Mouse (Mus musculus) stomach, embryonic 16.5 days (tissue): Measurements from ENCODE around the gene Scamp5. TPM values are rescaled to one million over a fixed set of nuclear protein-coding genes. Genes with fewer than 3 reads are reported as not detected.

Experiments
- ATAC-seq: fragments of 200-750 bp; cut with Nextera tagmentation; 2 replicates; pipeline ENCODE4 v1.8.0; 2017; ENCODE audit warnings: moderate number of reproducible peaks, moderate TSS enrichment; ENCODE audit not compliant: insufficient read depth, low FRiP score
- H3K27ac ChIP-seq: fragments of 300-500 bp; sonication (generic); 2 replicates; pipeline ENCODE4 v1.5.1; 2014; ENCODE audit warnings: low read length
- H3K27me3 ChIP-seq: fragments of 300-500 bp; sonication (generic); 2 replicates; pipeline ENCODE4 v1.6.1; 2014; ENCODE audit warnings: low read length, control low read depth, mixed read lengths; ENCODE audit not compliant: control insufficient read depth, insufficient read depth
- H3K36me3 ChIP-seq: fragments of 300-500 bp; sonication (generic); 2 replicates; pipeline ENCODE4 v1.6.1; 2014; ENCODE audit warnings: low read length; ENCODE audit not compliant: control insufficient read depth, insufficient read depth
- H3K4me1 ChIP-seq: fragments of 300-500 bp; sonication (generic); 2 replicates; pipeline ENCODE4 v1.6.1; 2014; ENCODE audit warnings: low read length, control low read depth, mixed read lengths; ENCODE audit not compliant: control insufficient read depth, insufficient read depth
- H3K4me2 ChIP-seq: fragments of 300-500 bp; sonication (generic); 2 replicates; pipeline ENCODE4 v1.6.1; 2014; ENCODE audit warnings: low read depth, low read length, mixed read lengths
- H3K4me3 ChIP-seq: fragments of 300-500 bp; sonication (generic); replicated peaks from 2 replicates; pipeline ENCODE4 v1.5.1; 2014; ENCODE audit warnings: mild to moderate bottlenecking, low read length
- H3K9ac ChIP-seq: fragments of 300-500 bp; sonication (generic); 2 replicates; pipeline ENCODE4 v1.6.1; 2014; ENCODE audit warnings: low read length
- H3K9me3 ChIP-seq: fragments of 300-500 bp; sonication (generic); replicated peaks from 2 replicates; pipeline ENCODE4 v1.6.1; 2016; ENCODE audit warnings: low read length, control low read depth; ENCODE audit not compliant: control insufficient read depth
- WGBS: fragments of 180-500 bp; shearing (Covaris S2); extraction: QIAGEN DNeasy Blood & Tissue Kit; methylation state at CpG from one replicate; pipeline ENCODE4 v1.1.7; 2014; 5-methylcytosine and 5-hydroxymethylcytosine counted together
- polyA plus RNA-seq: library from polyadenylated mRNA; unstranded; fragments of >200 nt; fragmentation: Nextera tagmentation; extraction: Ambion mirVana; gene quantifications from 2 replicates; pipeline ENCODE4 v1.2.1, GENCODE M21; 2015

Scamp5 gene
- 28.5 and 31.0 TPM in 2 replicates for polyA plus RNA-seq

- Histone ChIP-seq H3K36me3 (no peaks in the 10 kb centered on the region), H3K9ac (peak within 1 kb of the TSS; percentile 83), H3K4me3 (peak within 1 kb of the TSS; percentile 75), H3K4me2 (peak within 1 kb of the TSS; percentile 89), H3K27me3 (no peaks in the 10 kb centered on the region), H3K4me1 (peaks cover 8% of the 10 kb centered on the region; the same call in 1 of the 2 replicates), H3K27ac (peak within 1 kb of the TSS; percentile 69), H3K9me3 (no peaks in the 10 kb centered on the region)
- WGBS, result 2% methylated on average over 48 of the region's 48 CpGs
- ATAC-seq, result peak; percentile 91
Measured at GRCm38 (mm10) chr9:57467896-57468549, at the start of gene Scamp5. Gene Scamp5 (minus strand): TSS chr9:57468060.

- no peak for ATAC-seq
- H3K4me3 ChIP-seq, result no peak overlapping the region
Measured at GRCm38 (mm10) chr9:57517113-57517512, 49.3 kb upstream of the Scamp5 start.

DNA sequence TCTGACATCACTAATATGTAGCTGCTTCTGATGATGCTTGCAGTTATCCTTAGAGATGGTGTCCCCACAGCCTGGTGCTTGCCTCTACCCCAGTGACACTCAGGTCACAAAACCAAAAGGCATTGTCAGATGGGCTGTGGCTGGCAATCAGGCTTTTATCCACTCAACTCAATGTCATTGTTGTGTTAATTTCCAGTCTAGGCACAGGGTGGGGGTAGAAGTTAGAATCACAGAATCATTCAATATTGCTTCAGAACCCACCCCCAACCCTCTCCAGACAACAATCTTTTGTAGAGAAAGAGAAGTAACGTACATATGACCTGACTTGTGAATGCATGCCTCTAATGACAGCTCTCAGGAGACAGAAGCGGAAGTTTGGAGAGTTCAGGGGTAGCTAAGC, 42.7 kb upstream of the Scamp5 start:
- H3K9ac ChIP-seq, result no peak overlapping the region
- no peak for ATAC-seq
- no peaks in the 10 kb centered on the region for H3K9me3 ChIP-seq
- no peak overlapping the region for H3K27ac ChIP-seq
- 77% methylated on average over 2 of the region's 2 CpGs for WGBS
- no peaks in the 10 kb centered on the region for H3K36me3 ChIP-seq
- H3K4me1 ChIP-seq, result no peaks in the 10 kb centered on the region
- no peak overlapping the region for H3K4me2 ChIP-seq
- no peak overlapping the region for H3K4me3 ChIP-seq
- H3K27me3 ChIP-seq, result peaks cover 6% of the 10 kb centered on the region

More at GRCm38 (mm10) chr9:57517113-57517512, 49.3 kb upstream of the Scamp5 start:
- H3K9ac ChIP-seq, result no peak overlapping the region
- H3K9me3 ChIP-seq, result no peaks in the 10 kb centered on the region
- H3K4me1 ChIP-seq, result peaks cover 2% of the 10 kb centered on the region
- 11% methylated on average over 3 of the region's 3 CpGs for WGBS
- no peak overlapping the region for H3K4me2 ChIP-seq
- H3K27me3 ChIP-seq, result no peaks in the 10 kb centered on the region
- no peaks in the 10 kb centered on the region for H3K36me3 ChIP-seq
- no peak overlapping the region for H3K27ac ChIP-seq

DNA sequence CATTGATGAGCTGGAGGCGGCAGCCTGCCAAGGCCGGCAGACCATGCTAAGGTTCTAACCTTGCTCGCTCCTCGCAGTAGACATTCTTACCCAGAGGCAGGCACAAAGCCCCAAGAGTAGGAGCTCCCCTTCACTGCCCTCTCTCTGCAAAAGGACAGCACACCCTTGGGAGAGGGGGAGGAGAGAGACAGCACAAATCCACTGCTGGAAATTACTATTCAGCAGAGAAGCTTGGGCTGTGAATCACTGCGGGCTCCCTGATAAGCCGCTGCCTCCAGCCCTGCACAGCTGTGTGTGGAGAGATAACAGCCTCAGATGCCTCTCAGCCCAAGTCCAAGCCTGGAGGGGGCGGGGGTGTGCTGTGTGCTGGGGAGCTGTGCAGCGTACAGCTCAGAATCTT, 37.8 kb upstream of the Scamp5 start:
- 2% methylated on average over 8 of the region's 8 CpGs for WGBS
- Histone ChIP-seq H3K27ac (no peak overlapping the region), H3K4me1 (peaks cover 17% of the 10 kb centered on the region; the same call in 1 of the 2 replicates), H3K27me3 (peaks cover 54% of the 10 kb centered on the region), H3K4me2 (peak overlapping the region; percentile 16; the same call in 1 of the 2 replicates), H3K36me3 (no peaks in the 10 kb centered on the region), H3K9ac (no peak overlapping the region), H3K9me3 (no peaks in the 10 kb centered on the region), H3K4me3 (no peak overlapping the region)
- ATAC-seq, result peak; percentile 82

DNA sequence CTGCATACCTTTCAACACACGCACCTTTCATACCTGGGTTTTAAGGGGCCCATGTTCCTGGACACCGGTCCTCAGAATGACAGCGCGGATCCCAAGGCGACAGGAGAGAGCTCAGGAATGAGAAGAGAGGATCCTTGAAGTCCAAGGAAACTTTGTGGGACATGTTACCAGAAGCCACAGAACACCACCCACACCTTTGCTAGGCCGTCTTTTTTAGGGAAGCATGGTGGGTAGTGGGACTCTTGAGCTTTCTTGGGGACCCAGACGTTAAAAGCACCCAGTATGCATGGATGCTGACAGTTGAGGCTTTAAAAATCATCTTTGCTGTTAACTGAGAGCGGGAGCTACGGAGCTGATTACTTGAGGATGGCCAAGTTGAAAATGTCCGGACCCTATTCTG, 37.0 kb upstream of the Scamp5 start:
- no peak overlapping the region for H3K9ac ChIP-seq
- peaks cover 17% of the 10 kb centered on the region; the same call in 1 of the 2 replicates for H3K4me1 ChIP-seq
- H3K4me3 ChIP-seq, result peak overlapping the region; percentile 54; the same call in 1 of the 2 replicates
- H3K27me3 ChIP-seq, result peaks cover 58% of the 10 kb centered on the region
- ATAC-seq, result no peak
- H3K9me3 ChIP-seq, result no peaks in the 10 kb centered on the region
- H3K36me3 ChIP-seq, result no peaks in the 10 kb centered on the region
- no peak overlapping the region for H3K27ac ChIP-seq
- WGBS, result 54% methylated on average over 10 of the region's 10 CpGs
- H3K4me2 ChIP-seq, result peak overlapping the region; percentile 94; the same call in 1 of the 2 replicates

- Histone ChIP-seq H3K4me2 (peak overlapping the region; percentile 94), H3K27me3 (peaks cover 58% of the 10 kb centered on the region), H3K4me1 (peaks cover 17% of the 10 kb centered on the region; the same call in 1 of the 2 replicates), H3K27ac (no peak overlapping the region), H3K36me3 (no peaks in the 10 kb centered on the region), H3K9ac (peak overlapping the region; percentile 69), H3K9me3 (no peaks in the 10 kb centered on the region), H3K4me3 (peak overlapping the region; percentile 54)
- under 1% methylated on average over 34 of the region's 34 CpGs for WGBS
- ATAC-seq, result peak; percentile 81; the same call in 1 of the 2 replicates
Measured at GRCm38 (mm10) chr9:57504381-57504700, 36.5 kb upstream of the Scamp5 start.

- no peaks in the 10 kb centered on the region for H3K36me3 ChIP-seq
- H3K27me3 ChIP-seq, result peaks cover 58% of the 10 kb centered on the region
- WGBS, result 1% methylated on average over 46 of the region's 46 CpGs
- ATAC-seq, result peak; percentile 80; the same call in 1 of the 2 replicates
- H3K9ac ChIP-seq, result peak within 1 kb of the TSS; percentile 69
- H3K4me3 ChIP-seq, result peak within 1 kb of the TSS; percentile 54
- H3K4me1 ChIP-seq, result peaks cover 17% of the 10 kb centered on the region; the same call in 1 of the 2 replicates
- no peak within 1 kb of the TSS for H3K27ac ChIP-seq
- H3K4me2 ChIP-seq, result peak within 1 kb of the TSS; percentile 94
- no peaks in the 10 kb centered on the region for H3K9me3 ChIP-seq
Measured at GRCm38 (mm10) chr9:57503622-57504380, 35.9 kb upstream of the Scamp5 start, which contains the start of gene Rpp25. Gene Rpp25 (plus strand): TSS chr9:57504026.

GRCm38 (mm10) chr9:57502911-57503621, 35.2 kb upstream of the Scamp5 start:
- WGBS, result 4% methylated on average over 23 of the region's 23 CpGs
- Histone ChIP-seq H3K9ac (0 out of 2 replicates have a peak overlapping the region, but pooled peaks have one; percentile 1), H3K9me3 (no peaks in the 10 kb centered on the region), H3K4me3 (peak overlapping the region; percentile 54), H3K4me1 (peaks cover 17% of the 10 kb centered on the region; the same call in 1 of the 2 replicates), H3K4me2 (peak overlapping the region; percentile 94), H3K36me3 (no peaks in the 10 kb centered on the region), H3K27ac (no peak overlapping the region), H3K27me3 (peaks cover 58% of the 10 kb centered on the region)
- no peak for ATAC-seq
